Mouse (Mus musculus) kidney, postnatal 10 days (tissue): Measurements from ENCODE around the gene Cadps.

Experiments used
- DNase-seq: peaks from one replicate; pipeline ENCODE4 v3.0.0; 2021; ENCODE audit warnings: mixed read lengths

The Cadps gene

GRCm38 (mm10) chr14:12722452-12723194, 100.3 kb downstream of the Cadps start:
- no peak for DNase-seq

DNA sequence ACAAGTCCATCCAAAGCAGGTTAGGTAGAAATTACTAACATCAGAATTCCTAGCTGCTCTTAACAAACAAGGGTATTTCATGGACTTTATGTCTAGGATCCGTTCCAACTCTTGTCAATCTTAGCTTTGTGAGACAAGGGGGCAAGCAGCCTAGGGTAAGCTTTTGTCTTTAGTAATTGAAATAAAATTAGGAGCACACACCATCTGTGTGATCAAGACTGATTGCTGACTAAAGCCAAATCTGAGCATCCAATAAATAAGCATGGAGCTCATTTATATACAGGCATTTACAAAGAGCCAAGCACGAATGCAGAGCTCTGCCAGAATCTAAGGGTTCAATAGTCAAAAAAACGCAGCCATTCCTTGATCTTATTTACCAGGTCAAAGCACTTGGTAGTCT, 104.1 kb downstream of the Cadps start:
- no peak for DNase-seq

DNA sequence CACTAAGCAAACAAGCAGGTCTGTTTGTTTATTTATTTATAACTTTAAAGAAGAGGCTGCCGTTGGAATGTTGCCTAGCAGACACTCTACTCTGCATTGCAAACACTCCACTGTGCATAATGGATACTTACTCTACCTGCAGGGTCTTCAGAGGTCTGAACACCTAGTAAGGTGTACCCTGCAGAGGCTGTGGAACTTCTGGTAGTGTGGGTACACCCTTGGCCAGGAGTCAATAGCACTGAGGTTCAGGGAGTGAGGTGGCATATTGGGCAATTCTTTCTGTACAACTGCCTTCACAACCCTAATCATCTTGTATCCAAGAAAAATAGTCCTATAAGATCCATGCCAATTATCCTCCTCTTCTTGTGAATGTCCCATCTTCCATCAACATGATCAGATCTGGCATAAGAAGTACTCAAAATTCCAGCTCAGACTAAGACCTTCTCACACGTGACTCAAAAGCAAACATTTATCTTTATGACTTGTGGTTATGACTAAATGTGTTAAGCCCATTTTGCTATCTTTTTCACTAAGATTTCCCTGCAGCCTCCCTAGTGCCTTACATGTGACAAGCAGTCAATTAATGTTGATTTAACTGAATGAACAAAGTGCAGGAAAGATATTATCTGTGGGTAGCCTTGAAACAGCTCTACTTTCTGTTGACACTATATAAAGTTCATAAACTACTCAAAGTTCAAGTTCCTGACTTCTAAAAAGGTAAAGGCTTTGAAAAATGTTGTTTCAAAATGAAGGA, 106.8 kb downstream of the Cadps start:
- DNase-seq = no peak

DNA sequence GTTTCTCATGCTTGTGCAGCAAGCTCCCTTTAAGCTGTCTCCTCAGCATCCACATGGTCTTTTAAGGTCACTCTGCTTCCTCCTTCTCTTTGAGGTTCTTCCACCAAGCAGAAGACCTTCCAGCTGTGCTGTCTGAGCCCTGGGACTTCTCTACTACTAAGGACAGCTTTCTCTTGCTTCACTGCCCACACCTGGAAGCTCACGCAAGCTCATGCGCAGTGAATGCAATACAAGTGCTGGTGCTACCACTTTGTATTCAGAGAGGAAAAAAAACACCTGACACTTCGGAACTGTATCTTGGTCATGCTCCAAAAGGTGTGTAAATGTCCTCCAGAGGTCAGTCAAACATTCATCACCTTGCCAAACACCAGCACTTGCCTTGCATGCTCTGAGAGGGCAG, 115.5 kb downstream of the Cadps start:
- no peak for DNase-seq

GRCm38 (mm10) chr14:12704461-12704860, 118.4 kb downstream of the Cadps start:
- no peak for DNase-seq

- no peak for DNase-seq
Measured at GRCm38 (mm10) chr14:12690201-12690600, 132.7 kb downstream of the Cadps start.

DNA sequence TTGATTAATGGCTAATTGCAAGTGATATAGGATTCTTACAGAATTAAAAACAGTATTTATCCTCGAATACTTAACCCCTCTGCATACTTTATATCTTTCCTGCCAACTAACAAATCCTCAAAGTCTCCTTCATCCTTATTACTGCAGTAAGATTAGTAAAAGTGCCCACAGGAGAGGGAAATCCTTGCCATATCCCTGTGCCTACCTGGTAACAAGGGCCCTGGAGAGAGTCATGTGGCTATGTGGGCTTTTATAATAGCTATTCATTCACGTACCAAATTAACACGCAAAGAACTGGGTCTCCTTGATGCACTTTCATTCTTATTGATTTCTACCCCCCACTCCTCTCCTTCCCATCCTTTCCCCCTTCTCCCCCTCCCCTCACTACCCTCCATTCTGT, 137.9 kb downstream of the Cadps start:
- no peak for DNase-seq

DNA sequence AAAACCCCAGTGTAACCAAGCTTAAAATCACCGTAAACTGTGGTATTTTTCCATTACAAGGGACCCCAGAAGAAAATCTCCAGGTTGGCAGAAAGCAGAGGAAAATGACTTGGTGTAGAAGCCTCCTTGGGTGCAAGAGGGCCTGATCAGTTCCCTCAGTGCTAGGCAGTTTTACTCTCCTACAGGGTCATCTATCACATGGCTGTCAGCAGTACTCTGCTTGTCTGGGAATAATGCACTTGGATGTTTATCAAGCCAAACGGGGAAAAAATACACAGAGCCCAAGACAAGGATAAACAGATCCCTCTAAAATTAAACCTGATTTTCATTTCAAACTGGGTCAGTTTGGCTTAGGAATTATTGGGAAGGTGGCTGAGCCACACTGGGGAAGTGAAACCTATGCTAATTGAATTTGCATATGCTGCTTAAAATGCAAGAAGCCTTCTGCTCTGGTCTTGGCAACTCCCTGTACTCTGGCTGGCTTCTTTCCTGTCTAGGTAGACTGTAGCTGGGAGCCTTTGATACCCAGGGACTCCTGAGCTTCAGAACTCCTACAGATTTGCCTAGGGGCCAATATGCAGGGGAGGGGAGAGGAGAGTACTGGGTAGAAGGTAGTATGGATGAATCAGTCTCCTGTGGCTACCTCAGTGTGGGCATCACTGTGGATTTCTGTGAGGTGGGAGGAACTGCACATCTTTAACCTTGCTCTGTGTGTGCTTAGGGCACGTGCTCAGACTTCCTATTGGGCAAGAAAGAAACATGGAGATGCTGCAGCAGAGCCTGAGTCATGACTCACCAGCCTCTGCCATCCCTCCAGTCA, 141.8 kb downstream of the Cadps start:
- no peak for DNase-seq

GRCm38 (mm10) chr14:12661430-12661829, 161.4 kb downstream of the Cadps start:
- no peak for DNase-seq

GRCm38 (mm10) chr14:12657351-12657750, 165.5 kb downstream of the Cadps start:
- DNase-seq = no peak

DNA sequence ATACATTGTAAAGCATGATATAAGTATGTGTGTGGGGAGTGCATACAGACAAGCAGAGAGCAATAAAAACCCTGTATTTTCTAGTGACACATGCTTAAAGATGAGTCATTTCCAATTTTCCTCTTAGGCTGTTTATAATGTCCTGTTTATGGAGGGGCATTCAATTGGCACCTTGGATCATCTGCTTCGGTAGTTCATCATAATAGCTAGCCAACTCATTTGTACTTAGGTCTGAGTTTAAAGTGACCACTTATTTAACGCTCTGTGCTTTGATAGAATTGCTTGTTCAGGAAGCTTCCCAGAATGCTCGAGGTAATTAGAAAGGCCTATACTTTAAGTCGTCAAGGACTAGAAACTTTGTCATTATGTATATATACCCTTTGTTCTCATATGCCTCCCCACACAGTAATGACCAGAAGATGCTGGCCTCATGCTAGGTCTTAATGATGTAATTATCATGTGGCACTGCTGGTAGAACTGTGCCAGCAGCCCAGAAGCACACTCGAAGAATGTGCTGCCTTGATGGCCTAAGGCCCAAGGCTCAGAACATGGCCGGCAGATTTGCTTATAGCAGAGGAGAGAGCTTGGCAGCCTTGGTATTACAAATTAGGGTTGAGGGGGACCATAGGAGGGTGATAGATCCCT, 179.9 kb downstream of the Cadps start:
- DNase-seq = no peak

DNA sequence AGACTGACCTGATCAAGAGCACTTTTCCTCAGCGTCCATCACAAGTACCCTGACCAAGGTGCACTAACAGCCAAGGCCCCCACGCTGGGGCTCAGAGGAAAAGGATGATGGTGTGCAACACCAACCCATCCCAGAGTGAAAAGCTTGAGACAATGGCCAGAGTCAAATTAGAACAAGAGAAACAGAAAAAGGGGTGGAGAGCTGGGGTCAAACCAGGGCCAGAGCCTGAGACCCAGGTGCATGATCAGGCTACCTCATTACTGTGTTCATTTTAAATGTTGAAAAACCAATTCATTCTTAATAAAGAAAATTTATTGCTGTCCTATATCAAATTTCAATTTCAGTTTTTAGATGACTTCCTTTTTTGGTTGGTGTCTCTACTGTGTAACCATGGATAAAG, 184.1 kb downstream of the Cadps start:
- DNase-seq = no peak

DNA sequence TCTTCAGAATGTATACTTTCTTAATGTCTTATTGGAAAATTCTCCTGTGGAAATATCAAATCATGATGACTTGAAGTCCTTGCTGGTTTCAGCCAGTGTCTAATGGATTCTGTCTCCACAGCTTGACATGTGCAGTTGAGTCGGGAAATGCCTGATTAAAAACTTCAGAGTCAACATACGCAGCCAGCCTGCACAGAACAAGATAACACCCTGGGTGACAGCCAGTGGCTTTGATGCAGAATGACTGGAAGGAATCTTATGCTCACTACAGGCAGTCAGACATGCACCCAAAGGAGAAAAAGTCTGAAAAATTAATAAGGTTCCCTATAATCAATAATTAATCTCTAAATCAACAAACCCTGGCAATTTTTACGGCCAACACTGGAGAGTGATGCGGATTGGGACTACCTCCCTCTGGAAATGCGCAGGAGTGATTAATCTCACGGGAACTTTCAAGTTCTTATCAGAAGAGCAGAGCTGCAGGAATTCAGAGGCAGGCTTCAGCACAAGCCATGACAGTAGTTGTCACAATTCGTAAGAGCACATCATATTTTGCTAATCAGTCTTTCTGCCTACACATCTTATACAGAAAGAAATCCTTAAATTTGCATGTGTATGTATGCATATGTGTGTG, 185.6 kb downstream of the Cadps start:
- no peak for DNase-seq

DNA sequence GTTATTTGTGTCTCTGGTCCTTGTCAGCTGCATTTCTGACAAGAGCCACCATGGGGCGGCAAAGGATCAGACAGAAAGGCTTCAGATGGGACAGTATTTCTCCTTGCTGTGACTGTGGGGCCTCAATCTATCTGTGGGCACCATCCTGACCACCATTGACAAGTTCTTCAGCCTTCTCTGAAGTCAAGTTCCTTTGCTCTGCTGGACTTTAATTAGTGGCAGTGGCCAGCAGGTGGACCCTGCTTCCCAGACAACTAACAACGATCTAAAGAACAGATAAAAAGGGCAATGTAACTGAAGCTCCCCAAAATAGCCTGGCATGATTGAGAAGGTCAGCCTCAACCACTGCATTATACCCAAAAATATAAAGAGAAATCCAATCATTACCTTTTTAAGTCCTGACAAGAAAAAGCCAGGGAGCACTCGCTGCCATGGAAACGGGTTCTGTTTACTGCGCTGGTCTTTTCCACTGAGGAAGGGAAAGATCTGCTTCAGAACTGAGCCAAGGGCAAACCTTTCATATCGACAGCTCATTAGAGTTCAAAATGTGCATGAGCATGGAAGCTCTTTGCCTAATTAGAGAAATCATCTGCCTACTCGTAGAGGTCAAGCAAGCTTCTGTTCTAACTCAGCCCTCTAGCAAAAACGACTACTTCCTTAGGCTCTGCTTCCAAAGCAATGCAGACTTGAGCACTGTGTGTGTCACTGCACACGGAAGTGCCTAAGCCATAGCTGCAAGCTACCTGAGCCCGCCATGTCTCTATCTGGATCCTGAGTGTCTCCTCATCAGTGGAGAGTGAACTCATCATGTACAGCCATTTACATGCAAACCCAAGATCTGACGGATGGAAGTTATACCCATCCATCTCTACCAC, 198.4 kb downstream of the Cadps start:
- DNase-seq = peak; percentile 11

- DNase-seq = no peak
Measured at GRCm38 (mm10) chr14:12607025-12607424, 215.9 kb downstream of the Cadps start.

DNA sequence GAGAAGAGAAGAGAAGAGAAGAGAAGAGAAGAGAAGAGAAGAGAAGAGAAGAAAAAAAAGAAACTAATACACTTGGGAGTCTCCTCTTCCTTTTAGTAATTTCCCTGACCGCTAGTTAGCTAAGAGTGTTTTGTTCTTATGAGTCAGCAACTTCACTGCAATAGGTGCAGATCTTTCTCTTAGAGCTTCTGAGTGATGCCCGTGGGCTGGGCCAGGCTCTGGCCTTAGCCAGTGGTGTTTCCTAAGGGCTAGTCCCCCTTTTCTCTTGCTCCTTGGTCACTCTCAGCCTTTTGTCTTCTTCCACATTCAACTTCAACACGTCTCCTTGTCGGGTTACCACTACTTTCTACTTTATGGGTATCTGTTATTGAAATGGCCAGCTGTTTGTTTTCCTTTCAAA, 216.7 kb downstream of the Cadps start:
- DNase-seq = no peak

DNA sequence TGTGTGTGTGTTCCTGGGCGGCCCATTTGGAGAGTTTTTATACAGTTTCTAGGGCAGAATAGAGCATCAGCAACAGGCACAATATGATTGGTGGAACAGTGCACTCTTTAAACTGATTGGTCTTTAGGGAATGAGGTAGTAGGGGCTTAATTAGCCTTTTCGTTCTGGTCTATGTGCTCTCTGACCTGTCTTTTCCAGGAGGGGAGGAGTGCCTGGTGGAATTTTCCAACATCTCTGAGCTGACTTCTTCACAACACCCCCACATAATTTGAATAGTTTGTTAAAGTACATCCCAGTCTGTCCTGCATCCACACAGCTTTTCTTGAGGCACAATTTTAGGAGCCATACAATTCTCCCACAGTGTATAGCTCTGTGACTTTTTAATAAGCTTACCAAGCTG, 220.8 kb downstream of the Cadps start:
- DNase-seq = no peak

GRCm38 (mm10) chr14:12595326-12595725, 227.6 kb downstream of the Cadps start:
- no peak for DNase-seq

DNA sequence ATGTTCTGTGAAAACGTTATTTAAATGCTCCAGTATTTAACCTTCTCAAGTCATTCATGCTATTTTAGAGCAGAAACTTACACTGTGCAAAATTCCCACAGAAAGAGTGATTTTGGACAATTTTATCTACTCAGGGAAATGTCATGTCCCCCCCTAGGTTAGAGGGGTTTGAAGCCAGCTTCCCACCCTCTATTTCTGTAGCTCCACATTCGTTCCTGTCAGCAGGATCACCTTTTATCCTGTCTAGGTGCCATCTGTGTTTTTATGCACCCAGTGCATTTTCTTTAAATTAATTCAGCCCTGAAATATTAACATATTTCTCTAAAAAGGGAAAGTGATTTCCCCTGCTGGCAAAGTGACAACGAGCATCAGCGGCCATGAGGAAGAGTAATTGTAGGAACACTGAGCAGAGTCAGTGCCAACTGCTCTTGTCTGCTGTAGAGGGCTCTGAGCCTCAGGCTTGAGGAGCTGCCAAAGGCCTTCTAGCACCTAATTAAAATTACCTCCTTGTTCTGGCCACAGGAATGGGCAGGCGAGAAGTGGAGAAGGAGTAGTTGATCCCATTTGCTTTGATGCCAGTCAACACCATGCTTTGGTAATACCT, 230.3 kb downstream of the Cadps start:
- no peak for DNase-seq

- DNase-seq = no peak
Measured at GRCm38 (mm10) chr14:12591829-12592228, 231.1 kb downstream of the Cadps start.

GRCm38 (mm10) chr14:12583536-12583935, 239.3 kb downstream of the Cadps start:
- no peak for DNase-seq
